Mouse (Mus musculus) activated CD4-positive, CD25-positive, alpha-beta regulatory T cell (primary cell): ENCODE data around the gene Tgif2lx2. TPM values are rescaled to one million over a fixed set of nuclear protein-coding genes. Genes with fewer than 3 reads are reported as not detected.

Experiments
- polyA plus RNA-seq, 2 experiments: library from polyadenylated mRNA; unstranded; fragments of 100-300 nt; shearing (Covaris generic); gene quantifications; one replicate each; pipeline ENCODE4 v1.2.1; 2017

The Tgif2lx2 gene
- polyA plus RNA-seq = not detected

GRCm38 (mm10) chrX:118426927-118427326 is at the start of gene Tgif2lx2:
Tgif2lx2 (plus strand) TSS chrX:118427227.

Other genes with a start within 250 kb of the Tgif2lx2 start
- gene Tgif2lx1, start 53.5 kb downstream of the Tgif2lx2 start, polyA plus RNA-seq = not detected